Mouse (Mus musculus): ENCODE measurements around the gene AI661453. TPM values are rescaled to one million over a fixed set of nuclear protein-coding genes. Genes with fewer than 3 reads are reported as not detected.

AI661453 gene
- total and polyA plus RNA-seq, 3 experiments = not detected

DNA sequence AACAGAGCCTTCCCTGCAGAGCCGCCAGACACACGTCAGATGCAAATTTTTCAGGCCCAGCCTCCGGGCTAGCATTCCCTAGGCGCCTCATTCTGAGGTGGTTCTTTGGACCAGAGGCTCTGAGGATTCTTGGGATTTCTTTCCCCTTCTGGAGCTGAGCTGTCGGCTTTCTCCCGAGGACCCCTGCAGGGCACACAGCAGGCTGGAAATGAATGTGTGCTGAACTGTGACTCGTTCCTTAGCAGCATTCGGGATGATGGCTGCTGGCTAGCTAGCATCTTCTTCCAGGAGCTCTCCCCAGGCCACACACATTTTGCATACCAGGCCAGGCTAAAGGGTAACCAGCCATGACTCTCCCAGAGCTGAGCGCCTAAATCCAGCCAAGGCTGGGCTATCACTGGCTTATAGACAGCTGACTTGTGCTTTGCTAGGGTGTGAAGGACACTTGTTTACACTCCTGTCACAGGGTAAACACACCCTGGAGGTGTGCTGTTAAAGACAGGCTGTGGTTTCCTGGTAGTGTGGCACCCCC, 4.0 kb downstream of the AI661453 start:
- H3K9me3 ChIP-seq (replicated peaks; ENCODE audit: low read length) = peaks cover 8% of the 10 kb centered on the region
- H3K79me2 ChIP-seq (replicated peaks; ENCODE audit: control insufficient read depth, extremely low read depth, insufficient read depth, poor library complexity, severe bottlenecking) = no peaks in the 10 kb centered on the region
- H3K36me3 ChIP-seq (replicated peaks in 1 of 2; ENCODE audit: control insufficient read depth in 1 of 2, insufficient read depth in 1 of 2, low read length in 1 of 2) = no peaks in the 10 kb centered on the region
- no peak for DNase-seq (ENCODE audit: extremely low read depth)
- peaks cover 4 to 41% of the 10 kb centered on the region in 2 experiments for H3K4me1 ChIP-seq (ENCODE audit: control insufficient read depth in 1 of 2, insufficient read depth in 2 of 2)
- no peak overlapping the region for H3K27ac ChIP-seq (ENCODE audit: insufficient read depth, low read depth)
- no peak overlapping the region for H3K4me2 ChIP-seq (ENCODE audit: insufficient read depth, low read depth, poor library complexity, severe bottlenecking)
- in situ Hi-C loops (cut with MboI; ENCODE audit: low pct_ligation_motif_present, low pct_unique_long_range_greater_than_20kb, low sequenced_read_pairs) (no loop called here), dilution Hi-C loops (cut with MboI; ENCODE audit: extremely low pct_ligation_motif_present, extremely low pct_unique_long_range_greater_than_20kb, low sequenced_read_pairs) (no loop called here)
- H3K9ac ChIP-seq (ENCODE audit: insufficient read depth, low read depth) = no peak overlapping the region
- TF ChIP-seq MAZ (IDR thresholded peaks at IDR 0.05; ENCODE audit: low read depth, low read length) (no peak), POLR2AphosphoS2 (IDR thresholded peaks at IDR 0.05; ENCODE audit: low read depth, low read length) (no peak), CTCF (conservative IDR thresholded peaks at IDR 0.05 in 1 of 2, IDR thresholded peaks at IDR 0.05 in 1 of 2; ENCODE audit: low read depth in 2 of 2, low read length in 2 of 2) (no peak), PAX5 (IDR thresholded peaks at IDR 0.05; ENCODE audit: low read length) (no peak), USF1 (IDR thresholded peaks at IDR 0.05; ENCODE audit: low read depth, low read length) (no peak), IRF4 (IDR thresholded peaks at IDR 0.05; ENCODE audit: low read depth, low read length) (no peak), MAX (IDR thresholded peaks at IDR 0.05; ENCODE audit: low read length) (no peak), POLR2A (IDR thresholded peaks at IDR 0.05; ENCODE audit: low read depth, low read length) (no peak), TBP (conservative IDR thresholded peaks at IDR 0.05; ENCODE audit: low read depth, low read length) (no peak), BHLHE40 (IDR thresholded peaks at IDR 0.05; ENCODE audit: low read depth, low read length) (no peak)
- no peak overlapping the region for H3K4me3 ChIP-seq (replicated peaks in 1 of 3; ENCODE audit: low read depth in 2 of 3, low read length in 2 of 3, poor library complexity in 1 of 3)
- H3K27me3 ChIP-seq (replicated peaks) = no peaks in the 10 kb centered on the region

DNA sequence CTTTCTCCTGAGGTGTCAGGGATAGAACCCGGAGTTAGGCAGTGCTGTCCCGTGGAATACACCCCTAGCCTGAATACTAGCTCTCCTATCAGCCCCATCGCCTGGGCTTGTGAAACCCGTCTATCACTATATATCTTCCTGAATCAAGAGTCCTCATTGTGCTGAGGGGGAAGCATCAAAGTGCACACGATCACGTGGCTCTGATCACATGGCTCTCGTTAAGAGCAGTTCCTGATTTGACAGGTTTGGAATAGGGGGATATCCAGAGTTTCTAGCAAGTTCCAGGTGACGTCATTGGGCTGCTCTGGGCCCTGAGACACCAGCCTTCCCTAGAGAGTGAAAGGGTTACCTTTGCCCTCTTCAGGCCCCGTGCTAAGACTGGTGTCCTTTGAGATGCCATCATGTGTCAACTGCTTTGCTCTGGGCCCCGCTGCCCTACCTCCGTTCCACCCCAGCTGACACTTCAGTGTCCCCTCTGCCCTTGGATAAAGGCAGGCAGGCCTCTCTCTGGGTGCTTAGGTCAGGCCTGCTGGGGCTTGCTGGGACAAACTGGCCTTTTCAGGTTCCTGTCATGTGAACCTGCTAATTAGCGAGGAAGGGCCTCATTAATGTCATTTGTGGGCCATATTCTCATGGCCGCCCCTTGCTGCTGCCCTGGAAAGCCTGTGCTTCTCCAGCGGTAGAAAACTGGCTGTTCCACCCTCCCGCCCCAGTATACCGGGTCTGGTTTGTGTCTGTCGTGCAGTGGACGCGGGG, 5.1 kb downstream of the AI661453 start:
- dilution Hi-C loops (cut with MboI; ENCODE audit: extremely low pct_ligation_motif_present, extremely low pct_unique_long_range_greater_than_20kb, low sequenced_read_pairs) = no loop called here
- H3K27me3 ChIP-seq (replicated peaks) = no peaks in the 10 kb centered on the region

More for the DNA sequence above, 5.1 kb downstream of the AI661453 start:
- Histone ChIP-seq H3K4me1 (ENCODE audit: control insufficient read depth in 1 of 2, insufficient read depth in 2 of 2) (peaks cover 4 to 45% of the 10 kb centered on the region in 2 experiments), H3K9me3 (replicated peaks; ENCODE audit: low read length) (peaks cover 8% of the 10 kb centered on the region), H3K36me3 (replicated peaks in 1 of 2; ENCODE audit: control insufficient read depth in 1 of 2, insufficient read depth in 1 of 2, low read length in 1 of 2) (no peaks in the 10 kb centered on the region), H3K27ac (ENCODE audit: insufficient read depth, low read depth) (no peak overlapping the region), H3K79me2 (replicated peaks; ENCODE audit: control insufficient read depth, extremely low read depth, insufficient read depth, poor library complexity, severe bottlenecking) (no peaks in the 10 kb centered on the region), H3K4me3 (replicated peaks in 1 of 3; ENCODE audit: low read depth in 2 of 3, low read length in 2 of 3, poor library complexity in 1 of 3) (no peak overlapping the region), H3K9ac (ENCODE audit: insufficient read depth, low read depth) (no peak overlapping the region), H3K4me2 (ENCODE audit: insufficient read depth, low read depth, poor library complexity, severe bottlenecking) (no peak overlapping the region)
- DNase-seq (ENCODE audit: extremely low read depth) = no peak
- in situ Hi-C loops (cut with MboI; ENCODE audit: low pct_ligation_motif_present, low pct_unique_long_range_greater_than_20kb, low sequenced_read_pairs) = no loop called here
- TF ChIP-seq JUND (conservative IDR thresholded peaks at IDR 0.05; ENCODE audit: low read depth, low read length) (no peak), EP300 (IDR thresholded peaks at IDR 0.05; ENCODE audit: low read length) (no peak), NELFE (IDR thresholded peaks at IDR 0.05; ENCODE audit: low read depth, low read length) (no peak), UBTF (IDR thresholded peaks at IDR 0.05; ENCODE audit: low read depth, low read length) (no peak), IRF4 (IDR thresholded peaks at IDR 0.05; ENCODE audit: low read depth, low read length) (no peak), ELF1 (IDR thresholded peaks at IDR 0.05; ENCODE audit: low read depth, low read length) (no peak), RAD21 (IDR thresholded peaks at IDR 0.05; ENCODE audit: low read depth, low read length) (no peak), MAX (IDR thresholded peaks at IDR 0.05; ENCODE audit: low read length) (no peak), NRF1 (IDR thresholded peaks at IDR 0.05; ENCODE audit: low read depth, low read length) (no peak), SMC3 (IDR thresholded peaks at IDR 0.05; ENCODE audit: low read depth, low read length) (no peak), GABPA (IDR thresholded peaks at IDR 0.05; ENCODE audit: insufficient replicate concordance, low read depth, low read length) (no peak), JUN (IDR thresholded peaks at IDR 0.05; ENCODE audit: insufficient read depth, low read depth, low read length) (no peak)

All from CH12.LX (cell line).